Mouse (Mus musculus) naive thymus-derived CD4-positive, alpha-beta T cell, adult 5 months (primary cell): ENCODE data around the gene C87977. TPM values are rescaled to one million over a fixed set of nuclear protein-coding genes. Genes with fewer than 3 reads are reported as not detected.

Source experiments
- polyA plus RNA-seq: library from polyadenylated mRNA; unstranded; fragments of 100-300 nt; shearing (Covaris generic); gene quantifications from one replicate; pipeline ENCODE4 v1.2.1, GENCODE M21; 2017

The C87977 gene
- polyA plus RNA-seq = not detected

GRCm38 (mm10) chr4:144213218-144213617 lies at the start of gene C87977:
TSS of gene C87977 (minus strand) at chr4:144213318.

GRCm38 (mm10) chr4:144190419-144190818 lies 22.7 kb downstream of the C87977 start, which contains the start of gene Oog2:
TSS of gene Oog2 (plus strand) at chr4:144190719.

GRCm38 (mm10) chr4:144162563-144162962 lies 50.6 kb downstream of the C87977 start, which contains the start of gene Oog3:
TSS of gene Oog3 (minus strand) at chr4:144162663.

Other genes with a start within 250 kb of the C87977 start
- gene Gm13101, start 246.4 kb downstream of the C87977 start, polyA plus RNA-seq = not detected
- not detected for gene Pramef17, start 218.9 kb downstream of the C87977 start, polyA plus RNA-seq
- 0.40 TPM for gene Pramel4, start 154.2 kb downstream of the C87977 start, polyA plus RNA-seq
- not detected for gene Gm13102, start 106.8 kb downstream of the C87977 start, polyA plus RNA-seq
- gene Oog3, start 50.7 kb downstream of the C87977 start, polyA plus RNA-seq = not detected
- gene Oog2, start 22.6 kb downstream of the C87977 start, polyA plus RNA-seq = not detected
- gene Pramel5, start 67.2 kb upstream of the C87977 start, polyA plus RNA-seq = not detected
- not detected for gene Gm13128, start 116.9 kb upstream of the C87977 start, polyA plus RNA-seq
- not detected for gene Gm13119, start 144.6 kb upstream of the C87977 start, polyA plus RNA-seq
- gene Pramef20, start 164.6 kb upstream of the C87977 start, polyA plus RNA-seq = not detected
- not detected for gene Pramef12, start 195.1 kb upstream of the C87977 start, polyA plus RNA-seq
- not detected for gene 1700012P22Rik, start 225.5 kb upstream of the C87977 start, polyA plus RNA-seq
- not detected for gene Gm9944, start 240.0 kb upstream of the C87977 start, polyA plus RNA-seq